Mouse (Mus musculus) myocyte (in vitro differentiated cells): Measurements from ENCODE around the gene Rpl5.
A peak's percentile ranks its signal among the peaks of the same experiment; 100 is the strongest.

ENCODE experiments used
- POLR2A ChIP-seq: IDR thresholded peaks from one replicate; pipeline ENCODE4 v1.6.1; 2011; ENCODE audit warnings: low read depth, mild to moderate bottlenecking, control low read depth, moderate library complexity; ENCODE audit not compliant: insufficient read length
- POLR2AphosphoS2 ChIP-seq: IDR thresholded peaks from one replicate; pipeline ENCODE4 v1.6.1; 2011; ENCODE audit warnings: low read depth, control low read depth; ENCODE audit not compliant: insufficient read length
- TCF12 ChIP-seq: IDR thresholded peaks from one replicate; pipeline ENCODE4 v1.6.1; 2011; ENCODE audit warnings: mild to moderate bottlenecking, control low read depth; ENCODE audit not compliant: poor library complexity, insufficient read depth, severe bottlenecking

DNA sequence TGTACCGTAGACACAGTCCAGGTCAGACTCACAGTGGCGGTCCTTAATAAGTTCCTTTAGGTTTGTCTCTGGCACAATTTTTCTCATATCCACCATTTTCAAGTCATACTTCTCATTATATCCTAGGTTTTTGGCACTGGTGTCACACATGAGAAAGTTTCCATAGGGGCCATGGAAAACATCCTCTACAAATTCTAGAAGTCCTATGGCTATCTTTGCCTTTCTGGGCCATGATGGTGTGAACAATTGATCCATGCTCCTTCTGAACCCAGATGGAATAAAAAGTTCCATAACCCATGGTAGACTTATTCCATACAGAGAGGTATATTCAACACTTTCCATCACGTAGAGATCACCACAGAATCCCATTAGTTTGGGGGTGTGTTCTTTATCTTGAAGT, 9.4 kb downstream of the Rpl5 start:
- TF ChIP-seq POLR2AphosphoS2 (peak; percentile 67), POLR2A (no peak), TCF12 (no peak)
